Mouse (Mus musculus) NIH3T3 (cell line): ENCODE data around the gene Tfap2a.

Experiments used
- DNase-seq: peaks from one replicate; pipeline ENCODE4 v3.0.0-alpha.2; 2012; ENCODE audit warnings: low read depth

Gene Tfap2a

DNA sequence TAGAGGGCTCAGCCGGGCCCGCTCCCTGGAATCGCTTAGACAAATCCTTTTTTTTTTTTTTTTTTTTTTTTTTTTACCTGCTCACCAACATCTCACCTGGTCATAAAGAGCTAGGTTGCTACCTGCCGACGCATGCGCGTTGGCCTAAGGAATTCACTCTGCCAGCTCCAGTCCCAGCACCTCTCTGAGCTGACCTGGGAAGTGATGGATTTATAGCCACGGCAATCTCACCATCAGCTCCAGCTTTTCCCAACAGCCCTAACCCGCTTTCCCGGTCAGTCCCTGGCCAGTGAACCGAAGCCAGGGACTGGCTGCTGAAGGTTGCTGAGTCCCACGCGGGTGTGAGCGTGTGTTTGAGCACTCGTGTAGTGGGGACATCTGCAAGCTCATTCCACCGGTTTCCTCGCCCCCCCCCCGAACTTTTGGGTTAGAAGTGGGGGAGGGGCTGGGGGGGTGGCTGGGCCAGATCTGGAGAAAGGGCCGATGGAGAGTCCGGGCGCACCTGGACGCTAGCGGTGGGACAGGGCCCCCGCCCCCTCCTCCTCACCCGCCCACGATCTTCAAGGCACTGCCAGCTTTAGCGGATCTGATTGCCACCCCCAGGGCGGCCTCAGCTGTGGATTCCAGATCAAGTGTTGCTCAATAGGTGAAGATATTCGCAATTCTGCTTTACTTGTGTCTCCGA lies at the start of gene Tfap2a:
Tfap2a (minus strand) TSS at position 181 of the 685 bp plus-strand sequence.
- DNase-seq: no peak

- DNase-seq: peak; percentile 62
Measured at GRCm38 (mm10) chr13:40784202-40784771, 46.1 kb upstream of the Tfap2a start.

GRCm38 (mm10) chr13:40757995-40758394 lies 19.8 kb upstream of the Tfap2a start:
- DNase-seq: peak; percentile 77

- no peak for DNase-seq
Measured at GRCm38 (mm10) chr13:40756356-40756755, 18.2 kb upstream of the Tfap2a start.

GRCm38 (mm10) chr13:40754091-40754490 lies 15.9 kb upstream of the Tfap2a start:
- no peak for DNase-seq

DNA sequence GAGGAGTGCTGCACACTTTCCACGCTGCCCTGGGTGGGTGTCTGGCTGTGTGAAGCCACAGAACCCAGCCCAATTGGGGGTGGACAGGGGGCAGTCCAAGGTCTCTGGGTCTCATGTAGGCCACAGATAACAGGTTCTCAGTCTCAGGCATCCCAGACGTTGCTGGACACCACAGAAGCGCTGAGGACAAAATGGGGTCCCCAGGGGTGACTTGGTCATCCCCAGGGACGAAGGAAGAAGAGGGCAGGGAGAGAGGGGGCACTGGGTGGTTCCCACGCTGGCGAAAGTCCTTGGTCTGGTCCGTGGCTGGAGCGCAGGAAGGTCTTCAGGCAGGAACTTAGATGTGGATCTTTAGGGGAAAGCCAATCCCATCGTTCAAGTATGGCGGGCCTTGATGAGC lies 13.7 kb upstream of the Tfap2a start:
- DNase-seq: no peak

DNA sequence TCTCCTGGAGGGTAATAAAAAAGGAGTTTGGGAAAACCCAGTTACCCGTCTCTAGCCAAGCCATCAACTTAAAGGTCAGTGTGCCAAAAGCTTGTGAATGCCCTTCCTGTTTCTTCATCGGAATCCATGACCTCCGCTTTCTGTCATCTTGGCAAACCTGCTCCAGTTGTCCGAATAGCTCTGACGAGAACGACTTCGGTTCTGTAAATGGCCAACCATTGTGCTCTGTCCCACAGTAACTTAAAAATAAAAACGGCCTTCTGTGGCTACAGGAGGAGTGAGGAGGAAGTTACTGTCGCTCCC lies 11.4 kb upstream of the Tfap2a start:
- DNase-seq: no peak

- peak; percentile 81 for DNase-seq
Measured at GRCm38 (mm10) chr13:40748785-40749602, 10.8 kb upstream of the Tfap2a start.

GRCm38 (mm10) chr13:40744111-40744805 lies 6.1 kb upstream of the Tfap2a start:
- no peak for DNase-seq

DNA sequence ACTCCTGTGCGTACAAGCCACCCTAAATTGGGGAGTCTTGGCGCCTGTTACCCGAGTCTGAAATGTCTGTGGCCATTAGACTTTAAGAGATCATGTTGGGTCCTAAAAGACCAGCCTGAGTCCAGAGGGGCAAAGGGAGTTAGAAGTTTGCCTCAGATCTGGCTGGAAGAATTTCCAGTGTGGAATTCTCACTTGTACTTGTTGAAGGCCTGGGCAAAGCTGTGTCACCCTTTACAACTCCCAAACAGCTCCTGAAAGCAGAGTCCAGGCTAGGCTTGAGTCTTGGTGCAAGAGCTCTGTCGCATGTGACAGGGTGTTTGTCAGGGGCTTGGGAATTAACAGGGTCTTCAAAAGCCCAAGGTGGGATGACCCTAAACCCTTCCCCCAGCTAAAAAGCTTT lies 5.0 kb upstream of the Tfap2a start:
- DNase-seq: no peak

DNA sequence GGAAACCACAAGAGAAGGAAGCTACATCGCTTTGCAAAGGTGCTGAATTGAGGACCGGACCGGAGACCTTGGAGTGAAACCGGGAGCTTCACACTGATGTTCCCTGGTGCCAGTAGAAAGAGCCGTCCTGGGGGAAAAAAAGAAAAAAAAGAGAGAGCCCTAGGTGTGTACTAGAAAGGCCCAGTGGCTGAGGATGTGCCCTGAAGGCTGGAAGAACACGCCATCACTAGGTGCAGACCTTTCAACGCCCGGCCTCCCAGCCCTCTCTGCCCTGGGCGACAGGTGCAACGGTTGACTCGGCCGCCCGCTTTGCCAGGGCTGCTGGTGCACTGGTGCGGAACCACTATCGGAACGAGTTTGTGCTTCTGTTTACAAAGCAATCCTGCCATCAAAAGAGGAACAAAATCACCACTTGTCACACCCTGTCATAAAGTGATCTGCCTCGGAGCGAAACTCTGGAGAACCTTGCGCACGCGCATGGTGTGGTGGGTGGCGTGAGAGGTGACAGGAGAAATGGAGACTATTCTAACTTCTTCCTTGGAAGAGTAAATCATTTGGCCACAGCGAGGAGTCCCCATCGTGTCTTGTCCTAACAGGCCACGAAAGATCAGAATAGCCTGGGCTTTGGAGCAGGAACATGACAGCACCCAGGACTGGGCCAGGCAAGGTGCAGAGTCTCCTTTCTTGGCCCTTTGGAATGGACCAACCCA lies 3.8 kb upstream of the Tfap2a start:
- DNase-seq: no peak

GRCm38 (mm10) chr13:40741436-40741835 lies 3.3 kb upstream of the Tfap2a start:
- DNase-seq: no peak

- no peak for DNase-seq
Measured at GRCm38 (mm10) chr13:40740727-40741360, 2.7 kb upstream of the Tfap2a start.

GRCm38 (mm10) chr13:40739901-40740300 lies 1.7 kb upstream of the Tfap2a start:
- no peak for DNase-seq

DNA sequence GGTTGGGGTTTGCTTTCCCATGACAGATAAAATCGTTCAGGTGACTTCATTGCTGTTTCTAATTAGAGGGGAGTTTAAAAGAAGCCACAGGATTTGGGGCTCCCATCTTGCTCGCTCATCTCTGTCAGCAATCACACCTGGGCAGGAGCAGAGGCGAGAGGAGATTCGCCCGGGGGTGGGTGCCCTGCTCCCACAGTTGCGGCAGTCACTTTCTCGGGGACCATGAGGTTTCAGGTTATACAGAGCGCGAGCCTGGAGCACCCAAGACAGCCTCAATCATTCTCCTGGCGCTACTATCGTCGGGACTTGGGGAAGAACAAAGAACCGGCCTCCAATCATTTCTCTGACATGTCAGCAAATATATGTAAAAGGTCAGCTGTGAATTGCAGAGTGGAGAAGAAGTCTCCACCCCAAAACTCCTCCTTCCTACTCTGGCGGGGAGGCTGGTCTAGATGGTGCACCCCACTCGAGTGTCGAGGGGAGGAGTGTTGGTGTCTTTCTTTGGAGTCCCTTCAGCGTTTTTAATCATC lies 1.0 kb upstream of the Tfap2a start:
- DNase-seq: no peak

DNA sequence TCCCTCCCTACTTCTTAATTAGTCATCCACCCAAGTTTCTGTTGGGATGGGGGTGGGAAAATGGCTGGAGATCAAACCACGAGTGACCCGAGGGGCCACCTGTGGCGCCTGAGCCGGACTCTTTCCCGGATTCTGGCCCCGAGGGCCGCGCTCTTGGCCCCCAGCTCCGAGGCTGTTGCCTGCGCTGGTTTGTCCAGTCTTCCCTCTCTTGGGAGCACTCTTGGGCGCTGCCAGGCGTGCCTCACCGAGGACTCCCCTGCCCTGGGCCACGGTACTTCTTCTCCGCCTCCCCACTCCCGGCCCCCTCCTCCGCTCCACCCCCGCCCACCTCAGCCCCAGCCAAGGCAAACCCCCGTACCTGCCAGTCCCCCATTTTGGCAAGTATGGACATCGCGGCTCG lies 415 bp downstream of the Tfap2a start:
- no peak for DNase-seq

GRCm38 (mm10) chr13:40737099-40737498 lies 1.1 kb downstream of the Tfap2a start:
- DNase-seq: no peak

DNA sequence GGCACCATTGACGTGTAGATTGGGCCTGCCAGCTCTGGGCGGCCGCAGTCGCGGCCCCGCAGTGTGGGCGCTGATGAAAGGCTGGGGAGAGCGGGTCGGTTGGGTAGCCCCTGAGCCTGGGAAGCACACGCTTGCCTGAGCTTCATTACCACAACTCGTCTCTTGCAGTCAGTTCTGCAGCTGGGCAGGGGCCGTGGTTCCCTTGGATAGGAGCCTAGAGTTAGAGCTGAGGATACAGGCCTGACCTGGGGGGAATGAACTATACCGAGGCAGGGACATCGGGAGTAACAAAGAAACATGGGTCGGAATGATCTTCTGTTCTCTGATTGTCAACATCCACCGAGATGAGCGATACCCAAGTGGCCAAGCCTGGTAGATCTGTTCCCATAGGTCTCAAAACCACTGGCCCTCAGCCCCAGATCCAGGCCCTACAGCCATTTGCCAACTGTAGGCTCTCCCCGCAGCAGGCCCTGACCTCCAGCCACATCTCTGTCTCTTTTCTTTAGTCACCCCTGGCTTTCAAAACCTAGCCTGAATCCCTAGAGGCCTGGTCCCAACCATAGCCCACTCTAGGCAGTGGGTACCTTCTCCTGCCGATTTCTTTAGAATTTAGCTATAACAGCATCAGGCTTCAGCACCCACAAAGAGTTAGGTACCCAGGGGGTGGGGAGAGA lies 1.9 kb downstream of the Tfap2a start:
- no peak for DNase-seq

DNA sequence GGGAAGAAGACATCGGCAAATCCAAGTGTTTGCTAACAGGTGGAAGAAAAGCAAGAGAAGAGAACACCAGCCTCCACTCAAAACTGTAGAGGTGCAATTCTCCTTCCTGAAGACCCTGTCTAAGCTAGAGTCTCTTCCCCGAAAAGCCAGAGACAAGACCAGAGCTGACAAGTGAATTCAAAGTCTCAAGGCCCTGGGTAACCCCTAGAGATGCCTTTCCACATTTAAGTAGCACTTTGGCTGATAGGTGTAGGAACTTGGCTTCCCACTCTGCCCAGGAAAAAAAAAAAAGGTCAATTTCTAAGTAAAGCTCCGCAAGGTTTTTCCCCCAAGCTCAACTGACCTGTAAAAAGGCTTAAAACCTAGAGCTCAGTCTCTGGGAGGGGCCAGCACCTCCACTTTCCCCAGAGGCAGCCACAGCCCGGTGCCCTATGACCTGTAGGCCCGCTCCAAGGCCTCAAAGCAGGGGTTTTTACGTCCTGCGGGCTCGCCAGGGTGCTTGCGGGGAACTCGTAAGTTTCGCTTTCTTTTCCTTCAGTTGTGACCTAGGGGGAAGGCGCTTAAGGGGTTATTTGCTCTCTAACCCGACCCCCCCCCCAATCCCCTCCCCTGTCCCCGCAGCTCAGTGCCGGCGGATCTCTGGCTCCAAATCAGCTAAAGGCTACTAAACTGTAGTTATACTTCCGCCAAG lies 2.6 kb downstream of the Tfap2a start:
- DNase-seq: no peak

DNA sequence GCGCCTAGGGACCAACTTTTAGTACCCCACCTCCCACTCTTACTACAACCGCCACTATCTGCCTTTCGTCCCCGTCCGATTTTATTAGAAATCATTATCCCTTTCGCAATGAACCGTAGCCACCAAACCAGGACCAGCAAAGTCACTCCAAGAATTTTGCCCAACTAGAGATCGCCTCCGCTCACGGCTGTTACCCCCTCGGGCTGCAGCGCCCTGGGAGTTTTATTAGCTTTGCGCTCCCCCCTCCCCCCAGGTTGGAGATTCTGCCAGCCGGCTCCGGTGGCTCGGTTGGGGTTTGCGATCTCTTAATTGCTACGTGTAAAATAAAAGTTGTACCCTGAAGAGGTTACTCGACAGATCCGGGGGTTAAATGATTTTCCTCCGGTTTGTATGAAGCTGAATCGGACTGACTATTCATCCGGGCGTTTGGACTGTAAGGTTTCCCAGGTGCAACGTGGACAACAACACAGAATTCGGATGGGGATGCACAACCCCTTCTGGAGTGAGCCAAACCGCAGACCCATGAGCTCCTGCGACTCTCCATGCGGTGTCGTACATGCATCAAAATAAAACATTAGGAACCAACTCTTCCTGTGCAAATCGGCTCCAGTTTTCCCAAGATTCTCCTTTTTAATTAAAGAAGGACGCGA lies 3.7 kb downstream of the Tfap2a start:
- no peak for DNase-seq
